In genomic region chr2:102116521-102117401, GRCm38 (mm10) we compare ENCODE assay signal across 8 mouse cellular contexts.
DNase-seq lines count a peak whose midpoint lies in the region; ATAC-seq and TF ChIP-seq lines count a peak whose summit lies in the region.

No protein-coding gene starts in this region.

- TF ChIP-seq CTCF in testis, adult 2 months (IDR thresholded peaks at IDR 0.05; ENCODE audit: control insufficient read depth, insufficient read depth, insufficient replicate concordance, low read depth, low read length) = no peak

- H3K27me3 ChIP-seq in hindbrain, embryonic 10.5 days (ENCODE audit: insufficient read depth, poor library complexity, severe bottlenecking) = no peaks in the 10 kb centered on the region
- no peaks in the 10 kb centered on the region for H3K27me3 ChIP-seq in hindbrain, embryonic 14.5 days (ENCODE audit: control insufficient read depth, insufficient read depth, low read length)
- no peaks in the 10 kb centered on the region for H3K27me3 ChIP-seq in testis, adult 2 months (ENCODE audit: control insufficient read depth, insufficient read depth, low read length)

- TF ChIP-seq POLR2A in testis, adult 2 months (IDR thresholded peaks at IDR 0.05; ENCODE audit: control insufficient read depth, low read depth, low read length) = no peak

- no peak for ATAC-seq in hindbrain, embryonic 14.5 days (ENCODE audit: low FRiP score)
- peak; percentile 48 for ATAC-seq in megakaryocyte progenitor cell, adult 5-6 weeks (replicated peaks; ENCODE audit: poor library complexity)

- H3K27ac ChIP-seq in hindbrain, embryonic 10.5 days = peak overlapping the region; percentile 57
- H3K27ac ChIP-seq in hindbrain, embryonic 14.5 days = no peak overlapping the region
- H3K27ac ChIP-seq in testis, adult 2 months (ENCODE audit: control insufficient read depth, insufficient read depth, low read depth, low read length) = no peak overlapping the region

- no peak for DNase-seq in hindbrain, embryonic 10.5 days (ENCODE audit: low spot score)
- DNase-seq in hindbrain, embryonic 14.5 days (ENCODE audit: low spot score) = no peak
- DNase-seq in testis, postnatal 10 days (ENCODE audit: low spot score) = no peak
- no peak for DNase-seq in right cerebral cortex, postnatal 14 days
- no peak for DNase-seq in retina, embryonic 14.5 days (ENCODE audit: low spot score)
- DNase-seq in left cerebral cortex, postnatal 14 days (ENCODE audit: low spot score in 2 of 2) = no peak

- H3K4me3 ChIP-seq in hindbrain, embryonic 10.5 days = no peak overlapping the region
- no peak overlapping the region for H3K4me3 ChIP-seq in hindbrain, embryonic 14.5 days (replicated peaks; ENCODE audit: low read length)
- H3K4me3 ChIP-seq in testis, adult 2 months (ENCODE audit: control insufficient read depth, low read depth, low read length) = peak overlapping the region; percentile 31

- intact Hi-C loops in left cerebral cortex, postnatal 14 days (cut with DNase I) = no loop called here

- H3K9ac ChIP-seq in hindbrain, embryonic 14.5 days = no peak overlapping the region

- peaks cover 12% of the 10 kb centered on the region for H3K36me3 ChIP-seq in hindbrain, embryonic 10.5 days
- no peaks in the 10 kb centered on the region for H3K36me3 ChIP-seq in hindbrain, embryonic 14.5 days (replicated peaks; ENCODE audit: control insufficient read depth, insufficient read depth)
- H3K36me3 ChIP-seq in testis, adult 2 months (ENCODE audit: control insufficient read depth, insufficient read depth, low read length) = no peaks in the 10 kb centered on the region

- no peak overlapping the region for H3K4me2 ChIP-seq in hindbrain, embryonic 14.5 days (replicated peaks)

- 46% methylated on average over 9 of the region's 9 CpGs for WGBS in hindbrain, embryonic 10.5 days
- 44% methylated on average over 9 of the region's 9 CpGs for WGBS in hindbrain, embryonic 14.5 days

- peaks cover 69% of the 10 kb centered on the region for H3K4me1 ChIP-seq in hindbrain, embryonic 10.5 days (replicated peaks)
- peaks cover 29% of the 10 kb centered on the region for H3K4me1 ChIP-seq in hindbrain, embryonic 14.5 days (replicated peaks; ENCODE audit: control insufficient read depth, insufficient read depth, low read length)
- H3K4me1 ChIP-seq in testis, adult 2 months (ENCODE audit: control insufficient read depth, insufficient read depth, low read length) = no peaks in the 10 kb centered on the region; the same call in 1 of the 2 replicates

- H3K9me3 ChIP-seq in hindbrain, embryonic 10.5 days = no peaks in the 10 kb centered on the region
- no peaks in the 10 kb centered on the region for H3K9me3 ChIP-seq in hindbrain, embryonic 14.5 days (ENCODE audit: control insufficient read depth, low read length)
